Mouse (Mus musculus): Measurements from ENCODE around the gene Fzr1. TPM values are rescaled to one million over a fixed set of nuclear protein-coding genes. Genes with fewer than 3 reads are reported as not detected.

Gene Fzr1
- polyA plus RNA-seq, 1 experiment = 62.5 TPM

DNA sequence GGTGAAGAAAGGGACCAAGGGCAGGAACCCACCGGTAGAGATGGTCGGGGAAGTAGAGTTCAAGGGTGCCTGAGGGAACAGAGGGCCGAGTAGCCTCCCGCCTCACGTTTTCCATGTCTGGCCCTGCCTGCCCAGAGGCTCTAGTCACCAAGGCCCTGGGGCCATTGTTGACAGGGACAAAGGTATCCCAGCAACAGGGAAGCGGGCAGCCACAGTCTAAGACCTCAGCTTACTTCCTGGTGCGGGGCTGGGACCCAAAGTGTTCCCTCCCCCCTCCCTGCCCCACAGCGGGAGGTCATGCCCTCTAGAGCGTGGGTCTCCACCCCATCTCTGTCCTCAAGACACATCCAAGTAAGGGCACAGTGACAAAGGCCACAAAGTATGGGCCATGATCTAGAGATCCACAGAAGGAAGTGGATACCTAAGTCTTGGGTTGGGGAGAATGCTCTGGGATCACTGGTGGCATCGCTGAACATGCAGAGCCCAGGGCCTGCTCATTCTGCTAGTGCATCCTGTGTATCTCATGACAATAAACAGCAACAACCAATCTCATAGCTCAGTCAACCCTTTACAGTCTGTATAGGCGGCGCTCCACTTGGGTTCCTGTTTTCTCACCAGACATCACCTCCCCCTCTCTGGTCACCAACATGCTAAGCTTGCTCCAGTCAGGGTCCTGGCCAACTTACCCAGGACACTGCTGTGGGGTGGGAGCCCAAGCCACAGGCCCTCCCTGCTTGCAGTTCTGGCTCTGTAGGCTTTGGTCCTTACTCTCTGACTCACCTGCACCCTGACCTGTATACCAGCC is 12.4 kb downstream of the Fzr1 start, which contains the start of gene 4930404N11Rik:
4930404N11Rik (minus strand) TSS at position 145 of the 805 bp plus-strand sequence.
- no peak for TF ChIP-seq GATA1 (IDR thresholded peaks at IDR 0.05; ENCODE audit: low read length)
- no peak for TF ChIP-seq TAL1 (IDR thresholded peaks at IDR 0.05; ENCODE audit: low read length)
- Histone ChIP-seq H3K4me3 (replicated peaks) (peak within 1 kb of the TSS; percentile 21), H3K4me1 (ENCODE audit: control insufficient read depth) (peaks cover 88% of the 10 kb centered on the region)

DNA sequence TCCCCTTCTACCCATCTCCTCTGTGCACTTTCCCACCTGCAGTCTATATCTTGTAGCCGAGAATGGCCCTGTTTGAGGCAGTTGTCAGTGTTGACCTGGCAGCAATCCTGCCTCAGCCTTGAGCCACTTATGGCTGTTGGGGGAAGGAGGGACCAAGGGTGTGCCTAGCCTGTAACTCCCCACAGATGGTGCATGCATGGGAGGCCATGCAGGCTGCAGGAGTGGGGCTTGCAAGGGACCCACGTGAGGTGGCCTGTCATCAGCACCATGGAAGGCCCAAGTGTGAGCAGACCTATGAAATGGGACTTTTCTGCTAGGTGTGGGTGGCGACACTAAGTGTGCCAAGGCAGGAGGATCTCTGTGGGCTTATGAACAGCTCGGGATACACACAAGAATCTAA is 13.2 kb downstream of the Fzr1 start:
- Histone ChIP-seq H3K4me1 (ENCODE audit: control insufficient read depth) (peaks cover 93% of the 10 kb centered on the region), H3K4me3 (replicated peaks) (no peak overlapping the region), H3K36me3 (ENCODE audit: control insufficient read depth) (peaks cover 100% of the 10 kb centered on the region), H3K27me3 (ENCODE audit: control insufficient read depth) (no peaks in the 10 kb centered on the region; the same call in 1 of the 2 replicates), H3K9me3 (ENCODE audit: control insufficient read depth, low read length) (peaks cover 2% of the 10 kb centered on the region; the same call in 1 of the 2 replicates)
- TF ChIP-seq TAL1 (IDR thresholded peaks at IDR 0.05; ENCODE audit: low read length) (no peak), GATA1 (IDR thresholded peaks at IDR 0.05; ENCODE audit: low read length) (no peak)

More for the DNA sequence above, 12.4 kb downstream of the Fzr1 start, which contains the start of gene 4930404N11Rik:
- peaks cover 100% of the 10 kb centered on the region for H3K36me3 ChIP-seq (ENCODE audit: control insufficient read depth)
- H3K9me3 ChIP-seq (ENCODE audit: control insufficient read depth, low read length) = peaks cover 2% of the 10 kb centered on the region; the same call in 1 of the 2 replicates
- H3K27me3 ChIP-seq (ENCODE audit: control insufficient read depth) = no peaks in the 10 kb centered on the region; the same call in 1 of the 2 replicates

DNA sequence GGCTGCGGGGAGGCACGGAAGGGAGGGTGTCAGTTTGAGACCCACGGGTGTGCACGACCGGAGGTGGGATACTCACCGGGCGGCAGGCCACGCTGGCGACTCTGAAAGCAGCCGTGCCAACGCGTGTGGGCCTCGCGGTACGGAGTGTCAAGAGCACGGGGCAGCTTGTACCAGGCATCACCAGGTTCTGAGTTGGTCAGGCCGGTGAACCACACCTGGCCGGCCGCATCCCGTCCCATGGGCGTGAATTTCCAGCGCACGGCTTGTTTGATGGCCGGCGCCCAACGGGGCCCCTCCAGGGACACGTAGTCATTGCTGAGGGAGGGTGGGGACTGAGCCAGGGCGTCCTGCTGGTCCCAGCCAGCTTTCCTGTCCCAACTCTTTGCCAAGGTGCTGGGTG is 13.7 kb downstream of the Fzr1 start:
- peak overlapping the region; percentile 21 for H3K4me3 ChIP-seq (replicated peaks)
- H3K36me3 ChIP-seq (ENCODE audit: control insufficient read depth) = peaks cover 100% of the 10 kb centered on the region
- H3K9me3 ChIP-seq (ENCODE audit: control insufficient read depth, low read length) = peaks cover 2% of the 10 kb centered on the region; the same call in 1 of the 2 replicates
- peaks cover 95% of the 10 kb centered on the region for H3K4me1 ChIP-seq (ENCODE audit: control insufficient read depth)
- H3K27me3 ChIP-seq (ENCODE audit: control insufficient read depth) = no peaks in the 10 kb centered on the region; the same call in 1 of the 2 replicates
- TF ChIP-seq TAL1 (IDR thresholded peaks at IDR 0.05; ENCODE audit: low read length) = no peak

DNA sequence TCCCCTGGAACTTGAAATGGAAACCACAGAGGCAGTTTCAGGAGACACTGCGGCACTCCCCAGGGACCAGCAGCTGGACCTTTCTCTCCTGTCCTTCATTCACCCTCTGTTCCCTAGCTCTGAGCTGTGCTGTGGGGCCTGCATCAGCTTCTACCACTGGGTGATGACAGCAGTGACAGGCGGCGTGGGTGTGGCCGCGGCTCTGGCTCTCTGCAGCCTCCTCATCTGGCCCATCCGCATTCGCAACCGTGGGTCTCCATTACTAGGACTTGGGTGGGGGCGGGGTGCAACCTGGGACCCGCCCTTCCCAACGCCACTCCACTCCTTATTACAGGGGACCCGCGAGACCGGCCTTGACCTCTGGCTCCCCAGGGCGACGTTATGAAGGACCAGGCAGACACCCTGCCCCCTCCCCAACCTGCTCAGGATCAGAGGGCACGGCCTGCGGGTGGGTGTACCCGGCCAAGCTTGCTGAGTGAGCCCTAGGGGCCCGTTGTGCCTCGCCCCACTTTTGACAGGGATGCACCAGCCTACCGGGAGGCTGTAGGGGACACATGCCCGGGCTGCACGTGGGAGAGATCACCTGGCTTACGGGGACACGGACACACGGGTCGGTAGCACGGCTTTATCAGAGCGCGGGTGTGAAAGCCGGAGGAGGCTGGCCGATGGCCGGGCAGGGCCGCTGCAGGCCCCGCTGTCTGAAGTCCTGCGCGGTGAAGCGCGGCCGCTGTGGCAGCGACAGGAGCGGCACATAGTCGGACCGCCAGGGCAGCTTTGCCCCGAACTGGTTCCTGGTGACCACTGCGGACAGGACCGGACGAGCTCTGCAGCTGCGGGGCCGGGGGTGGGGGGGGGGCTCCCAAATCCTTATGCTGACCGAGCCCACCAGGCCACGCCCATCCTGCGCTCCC is 14.6 kb downstream of the Fzr1 start:
- H3K9me3 ChIP-seq (ENCODE audit: control insufficient read depth, low read length) = peaks cover 2% of the 10 kb centered on the region; the same call in 1 of the 2 replicates
- peak overlapping the region; percentile 57 for H3K4me3 ChIP-seq (replicated peaks)
- TF ChIP-seq GATA1 (IDR thresholded peaks at IDR 0.05; ENCODE audit: low read length) (no peak), TAL1 (IDR thresholded peaks at IDR 0.05; ENCODE audit: low read length) (no peak)
- no peaks in the 10 kb centered on the region; the same call in 1 of the 2 replicates for H3K27me3 ChIP-seq (ENCODE audit: control insufficient read depth)
- peaks cover 99% of the 10 kb centered on the region for H3K36me3 ChIP-seq (ENCODE audit: control insufficient read depth)
- peaks cover 100% of the 10 kb centered on the region for H3K4me1 ChIP-seq (ENCODE audit: control insufficient read depth)

DNA sequence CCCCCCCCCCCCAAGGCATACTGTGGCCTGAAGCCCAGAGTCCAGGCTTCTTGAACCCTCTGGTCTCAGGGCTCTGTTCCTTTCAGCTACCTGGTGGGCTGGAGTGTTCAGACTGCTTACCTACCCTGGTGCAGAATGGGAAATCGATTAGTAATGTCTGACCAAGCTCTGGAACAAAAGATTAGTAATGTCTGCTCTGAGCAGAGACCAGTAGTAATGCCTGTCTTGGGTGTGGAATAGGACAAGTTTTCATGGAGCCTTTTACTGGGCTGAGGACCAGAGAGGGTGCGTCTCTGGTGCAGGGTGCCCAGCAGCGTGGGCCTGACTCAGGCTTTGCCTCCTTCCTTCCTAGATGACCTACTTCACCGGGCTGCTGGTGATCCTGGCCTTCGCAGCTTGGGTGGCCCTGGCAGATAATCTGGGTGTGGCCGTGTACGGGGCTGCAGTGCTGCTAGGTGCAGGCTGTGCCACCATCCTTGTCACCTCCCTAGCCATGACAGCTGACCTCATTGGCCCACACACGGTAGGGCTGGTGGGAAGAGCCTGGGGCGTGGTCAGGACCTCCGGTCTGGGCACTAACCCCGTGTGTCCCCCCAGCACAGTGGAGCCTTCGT is 15.9 kb downstream of the Fzr1 start:
- H3K4me1 ChIP-seq (ENCODE audit: control insufficient read depth) = peaks cover 100% of the 10 kb centered on the region
- peaks cover 2% of the 10 kb centered on the region; the same call in 1 of the 2 replicates for H3K9me3 ChIP-seq (ENCODE audit: control insufficient read depth, low read length)
- peaks cover 87% of the 10 kb centered on the region for H3K36me3 ChIP-seq (ENCODE audit: control insufficient read depth)
- no peaks in the 10 kb centered on the region for H3K27me3 ChIP-seq (ENCODE audit: control insufficient read depth)
- TF ChIP-seq GATA1 (IDR thresholded peaks at IDR 0.05; ENCODE audit: low read length) (peak; percentile 71), TAL1 (IDR thresholded peaks at IDR 0.05; ENCODE audit: low read length) (peak; percentile 73)
- peak overlapping the region; percentile 57 for H3K4me3 ChIP-seq (replicated peaks)

DNA sequence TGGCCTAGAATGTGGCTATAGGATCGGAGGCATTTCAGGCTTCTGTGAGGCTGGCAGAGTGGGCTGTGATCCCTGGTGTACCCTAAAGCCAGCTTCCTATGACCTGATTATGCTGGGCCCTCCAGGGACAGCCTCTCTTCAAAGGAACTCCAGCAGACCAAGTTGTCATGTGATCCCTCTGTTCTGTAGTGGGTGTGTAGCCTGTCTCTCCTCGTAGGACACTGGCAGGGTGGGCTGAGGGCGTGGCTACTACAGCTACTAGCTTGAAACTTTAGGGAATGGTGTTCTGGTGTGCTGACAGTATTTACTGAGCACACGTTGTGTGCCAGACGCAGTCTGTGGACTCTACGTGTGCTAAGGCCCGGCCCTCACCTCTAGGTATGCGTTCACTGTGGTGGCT is 17.6 kb downstream of the Fzr1 start:
- H3K4me3 ChIP-seq (replicated peaks) = peak overlapping the region; percentile 35
- peaks cover 2% of the 10 kb centered on the region; the same call in 1 of the 2 replicates for H3K9me3 ChIP-seq (ENCODE audit: control insufficient read depth, low read length)
- peaks cover 70% of the 10 kb centered on the region for H3K36me3 ChIP-seq (ENCODE audit: control insufficient read depth)

DNA sequence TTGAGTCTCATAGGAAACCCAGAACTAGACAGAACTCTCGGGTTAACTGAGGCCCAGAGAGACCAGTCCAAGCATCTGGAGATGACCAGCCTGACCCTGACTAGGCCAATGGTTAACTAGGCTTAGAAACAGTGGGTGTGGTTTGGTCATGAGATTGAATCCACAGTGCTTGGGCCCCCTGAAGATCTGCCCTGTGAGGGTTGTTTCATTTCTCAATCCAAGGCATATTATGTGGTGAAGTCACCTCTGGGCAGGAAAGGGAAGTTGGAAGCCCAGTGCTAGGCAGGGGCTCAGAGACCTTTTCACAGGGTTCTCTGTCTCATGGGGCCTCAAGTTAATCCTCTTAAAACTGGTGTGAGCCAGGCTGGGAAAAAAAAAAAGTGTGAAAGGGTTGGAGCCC is 19.5 kb downstream of the Fzr1 start:
- no peaks in the 10 kb centered on the region for H3K27me3 ChIP-seq (ENCODE audit: control insufficient read depth)
- peaks cover 91% of the 10 kb centered on the region for H3K4me1 ChIP-seq (ENCODE audit: control insufficient read depth)
- peaks cover 51% of the 10 kb centered on the region for H3K36me3 ChIP-seq (ENCODE audit: control insufficient read depth)
- peaks cover 2% of the 10 kb centered on the region; the same call in 1 of the 2 replicates for H3K9me3 ChIP-seq (ENCODE audit: control insufficient read depth, low read length)
- TF ChIP-seq TAL1 (IDR thresholded peaks at IDR 0.05; ENCODE audit: low read length) (no peak), GATA1 (IDR thresholded peaks at IDR 0.05; ENCODE audit: low read length) (no peak)
- H3K4me3 ChIP-seq (replicated peaks) = peak overlapping the region; percentile 86

More for the DNA sequence above, 17.6 kb downstream of the Fzr1 start:
- TF ChIP-seq TAL1 (IDR thresholded peaks at IDR 0.05; ENCODE audit: low read length) (no peak), GATA1 (IDR thresholded peaks at IDR 0.05; ENCODE audit: low read length) (no peak)
- peaks cover 96% of the 10 kb centered on the region for H3K4me1 ChIP-seq (ENCODE audit: control insufficient read depth)
- no peaks in the 10 kb centered on the region for H3K27me3 ChIP-seq (ENCODE audit: control insufficient read depth)

DNA sequence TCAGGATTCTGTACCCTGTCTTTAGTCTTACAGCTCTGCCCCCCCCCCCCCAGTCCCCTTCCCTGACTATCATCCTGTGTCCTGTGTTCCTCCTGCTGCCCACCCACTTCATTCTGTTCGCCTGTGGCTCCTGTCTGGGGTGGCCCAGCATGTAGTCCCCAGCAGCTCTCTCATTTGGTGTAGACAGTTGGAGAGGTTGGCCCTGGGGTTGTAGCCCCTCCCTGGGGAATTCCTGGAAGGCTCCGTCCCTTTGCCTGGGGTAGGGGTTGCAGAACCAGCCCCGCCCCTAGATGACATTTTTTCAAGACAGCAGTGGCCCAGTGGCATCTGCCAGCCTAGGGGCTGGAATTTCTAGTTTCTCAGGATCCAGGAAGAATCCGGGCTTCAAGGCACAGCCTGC is 20.1 kb downstream of the Fzr1 start:
- TF ChIP-seq TAL1 (IDR thresholded peaks at IDR 0.05; ENCODE audit: low read length) (no peak), GATA1 (IDR thresholded peaks at IDR 0.05; ENCODE audit: low read length) (no peak)
- Histone ChIP-seq H3K4me3 (replicated peaks) (peak overlapping the region; percentile 86), H3K27me3 (ENCODE audit: control insufficient read depth) (no peaks in the 10 kb centered on the region), H3K36me3 (ENCODE audit: control insufficient read depth) (peaks cover 45% of the 10 kb centered on the region), H3K4me1 (ENCODE audit: control insufficient read depth) (peaks cover 88% of the 10 kb centered on the region), H3K9me3 (ENCODE audit: control insufficient read depth, low read length) (no peaks in the 10 kb centered on the region)
